Mouse (Mus musculus): ENCODE data around the gene Bicc1. TPM values are rescaled to one million over a fixed set of nuclear protein-coding genes. Genes with fewer than 3 reads are reported as not detected.
"Not testable (repeated sequence)": the region's sequence is repeated elsewhere in the genome, so short reads cannot be mapped to it uniquely, and the experiment has no call there.

Gene Bicc1
- total RNA-seq, 2 experiments from 2014 or later, result 7.9 to 9.7 TPM

DNA sequence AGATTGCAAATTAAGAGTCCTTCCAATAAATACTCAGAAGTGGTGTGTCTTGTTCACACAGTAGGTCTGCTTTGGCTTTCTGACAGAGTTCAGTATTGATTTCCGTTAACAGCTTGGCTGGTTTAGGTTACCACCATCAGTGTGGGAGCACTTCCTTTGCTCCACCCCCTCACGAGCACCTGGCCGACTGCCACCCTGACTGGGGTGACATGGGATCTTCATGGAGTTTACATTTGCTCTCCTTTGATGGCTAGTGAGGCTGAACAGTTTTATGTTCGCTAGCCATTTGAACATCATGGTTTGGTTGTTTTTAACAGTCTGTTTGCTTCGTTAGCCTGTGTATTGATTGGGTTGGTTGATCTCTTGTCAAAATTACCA lies 206.7 kb downstream of the Bicc1 start:
- Histone ChIP-seq H3K27ac (no peak overlapping the region), H3K4me3 (no peak overlapping the region)
- intact Hi-C loops (cut with DNase I), result no loop called here
- DNase-seq, result no peak
- no peak for TF ChIP-seq CTCF (IDR thresholded peaks at IDR 0.05)

GRCm38 (mm10) chr10:70952056-70952769 lies 207.3 kb downstream of the Bicc1 start:
- DNase-seq, result no peak
- no peak overlapping the region for H3K27ac ChIP-seq
- intact Hi-C loops (cut with DNase I), result no loop called here
- no peak for TF ChIP-seq CTCF (IDR thresholded peaks at IDR 0.05)
- no peak overlapping the region for H3K4me3 ChIP-seq

DNA sequence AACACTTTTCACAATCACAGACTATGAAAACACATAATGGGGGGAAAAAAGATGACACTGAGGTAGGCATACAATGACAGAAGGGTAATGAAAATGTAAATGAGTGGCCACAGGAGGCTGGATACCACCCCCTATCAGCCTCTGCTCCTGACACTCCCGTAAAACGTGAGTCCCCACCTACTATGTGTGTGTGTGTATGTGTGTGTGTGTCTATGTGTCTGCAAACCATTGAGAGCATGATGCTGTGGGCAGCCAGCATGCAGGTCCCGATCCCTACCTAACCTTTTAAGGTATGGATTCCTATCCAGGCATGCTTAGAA lies 209.4 kb downstream of the Bicc1 start:
- DNase-seq, result no peak
- intact Hi-C loops (cut with DNase I), result no loop called here
- H3K4me3 ChIP-seq, result no peak overlapping the region
- TF ChIP-seq CTCF (IDR thresholded peaks at IDR 0.05), result no peak
- no peak overlapping the region for H3K27ac ChIP-seq

GRCm38 (mm10) chr10:70949254-70950104 lies 210.0 kb downstream of the Bicc1 start:
- DNase-seq, result no peak
- Histone ChIP-seq H3K4me3 (no peak overlapping the region), H3K27ac (no peak overlapping the region)
- intact Hi-C loops (cut with DNase I), result no loop called here
- TF ChIP-seq CTCF (IDR thresholded peaks at IDR 0.05), result no peak

- Histone ChIP-seq H3K27ac (no peak overlapping the region), H3K4me3 (no peak overlapping the region)
- no peak for TF ChIP-seq CTCF (IDR thresholded peaks at IDR 0.05)
- intact Hi-C loops (cut with DNase I), result no loop called here
- DNase-seq, result no peak
These were observed 211.2 kb downstream of the Bicc1 start for GRCm38 (mm10) chr10:70948276-70948675.

DNA sequence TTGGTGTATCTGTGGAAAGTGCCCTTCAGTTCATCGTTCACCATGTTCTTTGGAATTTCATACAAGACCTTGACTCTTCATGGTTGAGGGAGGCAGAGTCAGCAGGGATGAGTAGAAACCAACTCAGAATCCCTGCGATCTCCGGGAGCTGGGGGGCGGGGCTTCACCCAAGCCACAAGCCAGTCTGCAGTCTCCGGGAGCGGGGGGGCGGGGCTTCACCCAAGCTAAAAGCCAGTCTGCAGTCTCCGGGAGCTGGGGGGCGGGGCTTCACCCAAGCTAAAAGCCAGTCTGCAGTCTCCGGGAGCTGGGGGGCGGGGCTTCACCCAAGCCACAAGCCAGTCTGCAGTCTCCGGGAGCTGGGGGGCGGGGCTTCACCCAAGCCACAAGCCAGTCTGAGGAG lies 213.4 kb downstream of the Bicc1 start:
- H3K27ac ChIP-seq; intact Hi-C loops (cut with DNase I); DNase-seq; H3K4me3 ChIP-seq: not testable (repeated sequence)

- TF ChIP-seq CTCF (IDR thresholded peaks at IDR 0.05), result no peak
- no peak overlapping the region for H3K4me3 ChIP-seq
- intact Hi-C loops (cut with DNase I), result no loop called here
- no peak for DNase-seq
- H3K27ac ChIP-seq, result no peak overlapping the region
These were observed 214.4 kb downstream of the Bicc1 start for GRCm38 (mm10) chr10:70945076-70945475.

DNA sequence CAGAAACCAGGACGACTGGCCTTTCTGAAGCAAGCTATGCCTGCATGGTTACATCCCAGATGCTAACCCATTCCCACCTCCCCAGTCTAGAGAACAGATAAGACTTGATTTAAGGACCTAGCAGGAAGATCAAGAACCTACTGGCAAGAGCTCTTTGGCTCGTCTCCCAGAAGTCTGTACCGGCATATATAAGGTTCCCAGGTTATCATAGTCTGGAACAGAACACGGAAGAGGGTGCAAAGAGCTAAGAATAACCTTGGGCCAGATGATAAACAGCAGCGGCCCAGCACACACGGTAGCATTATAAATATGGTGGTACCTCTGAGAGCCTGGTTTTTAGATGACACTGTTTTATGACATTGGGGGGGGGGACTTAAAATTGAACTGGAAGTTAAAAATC lies 217.9 kb downstream of the Bicc1 start:
- H3K27ac ChIP-seq, result no peak overlapping the region
- no peak overlapping the region for H3K4me3 ChIP-seq
- no peak for TF ChIP-seq CTCF (IDR thresholded peaks at IDR 0.05)
- DNase-seq, result no peak
- intact Hi-C loops (cut with DNase I), result no loop called here

DNA sequence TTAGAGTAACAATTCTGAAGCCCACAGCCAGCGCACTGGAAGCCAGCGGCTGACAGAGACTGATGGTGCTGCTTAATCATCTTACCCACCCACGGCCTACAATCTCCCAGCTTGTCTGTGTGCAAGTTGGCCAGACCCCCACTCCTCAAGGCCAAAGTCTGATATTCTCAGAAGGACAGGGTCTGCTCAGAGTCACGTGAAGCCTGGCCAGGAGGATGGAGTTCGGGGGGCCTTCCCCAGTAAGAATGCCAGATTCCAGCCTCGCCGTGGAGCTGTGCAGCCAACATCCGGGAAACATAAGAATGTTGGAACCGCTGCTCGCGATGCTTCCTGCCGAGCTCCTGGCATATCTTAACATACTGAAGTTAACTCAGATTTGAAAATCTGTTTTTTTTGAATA lies 219.7 kb downstream of the Bicc1 start:
- DNase-seq, result peak; percentile 46
- Histone ChIP-seq H3K4me3 (no peak overlapping the region), H3K27ac (peak overlapping the region; percentile 48; the same call in 1 of the 2 replicates)
- no peak for TF ChIP-seq CTCF (IDR thresholded peaks at IDR 0.05)
- intact Hi-C loops (cut with DNase I), result no loop called here

DNA sequence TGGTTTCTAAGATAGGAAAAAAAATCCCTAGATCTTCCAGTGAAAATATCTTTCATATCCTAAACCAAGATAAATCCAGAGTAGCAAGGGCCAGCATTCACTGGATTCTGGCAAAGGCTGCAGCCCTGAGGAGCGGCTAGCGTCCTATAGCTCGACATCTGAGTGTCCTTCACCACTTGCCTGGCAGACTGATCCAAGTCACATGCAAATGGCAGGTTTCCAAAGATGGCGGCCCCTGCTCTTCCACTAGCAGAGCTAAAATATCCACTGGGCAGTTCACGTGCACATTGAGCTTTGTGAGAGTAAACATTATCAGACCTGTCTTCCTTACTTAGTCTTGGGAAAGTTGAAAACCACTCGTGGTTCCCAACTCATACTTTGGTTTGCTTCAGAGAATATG lies 222.1 kb downstream of the Bicc1 start:
- DNase-seq, result peak; percentile 27
- intact Hi-C loops (cut with DNase I), result no loop called here
- TF ChIP-seq CTCF (IDR thresholded peaks at IDR 0.05), result no peak
- no peak overlapping the region for H3K4me3 ChIP-seq
- no peak overlapping the region for H3K27ac ChIP-seq

- intact Hi-C loops (cut with DNase I), result no loop called here
These were observed 223.5 kb downstream of the Bicc1 start for GRCm38 (mm10) chr10:70936008-70936407.

GRCm38 (mm10) chr10:70926126-70926525 lies 233.4 kb downstream of the Bicc1 start:
- intact Hi-C loops (cut with DNase I), result no loop called here

More at GRCm38 (mm10) chr10:70936008-70936407, 223.5 kb downstream of the Bicc1 start:
- no peak overlapping the region for H3K27ac ChIP-seq
- no peak overlapping the region for H3K4me3 ChIP-seq
- DNase-seq, result no peak
- TF ChIP-seq CTCF (IDR thresholded peaks at IDR 0.05), result no peak

GRCm38 (mm10) chr10:70924348-70924747 lies 235.2 kb downstream of the Bicc1 start:
- DNase-seq, result no peak
- no peak overlapping the region for H3K27ac ChIP-seq
- no peak for TF ChIP-seq CTCF (IDR thresholded peaks at IDR 0.05)
- no peak overlapping the region for H3K4me3 ChIP-seq
- intact Hi-C loops (cut with DNase I), result no loop called here

More at GRCm38 (mm10) chr10:70926126-70926525, 233.4 kb downstream of the Bicc1 start:
- no peak for TF ChIP-seq CTCF (IDR thresholded peaks at IDR 0.05)
- no peak for DNase-seq
- Histone ChIP-seq H3K4me3 (no peak overlapping the region), H3K27ac (no peak overlapping the region)
